Mouse (Mus musculus): Measurements from ENCODE around the gene Macrod1. TPM values are rescaled to one million over a fixed set of nuclear protein-coding genes. Genes with fewer than 3 reads are reported as not detected.

The Macrod1 gene
- polyA plus RNA-seq, 1 experiment, result 22.2 TPM

DNA sequence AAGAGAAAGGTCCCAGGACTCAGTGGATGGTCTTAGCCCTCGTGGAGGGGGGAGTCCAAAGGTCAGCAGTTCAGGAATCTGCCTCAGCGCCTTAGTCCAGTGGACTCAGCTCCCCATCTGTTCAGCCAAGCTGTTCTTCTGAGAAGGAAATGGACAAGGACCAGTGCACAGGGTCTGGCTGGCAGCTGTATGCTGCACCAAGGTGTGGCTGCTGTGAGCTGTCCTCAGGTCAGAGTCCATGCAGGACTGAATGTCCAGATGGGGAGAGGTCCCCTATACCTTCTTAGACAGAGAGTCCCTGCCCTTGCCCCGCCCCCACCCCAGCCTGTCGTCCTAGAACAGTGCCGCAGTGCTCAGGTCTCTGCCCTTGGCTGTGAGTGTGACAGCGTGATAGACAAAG, 135.0 kb downstream of the Macrod1 start:
- Histone ChIP-seq H3K4me3 (ENCODE audit: insufficient read depth, low read length) (no peak overlapping the region), H3K27ac (ENCODE audit: insufficient read depth, low read length) (no peak overlapping the region), H3K4me1 (ENCODE audit: control insufficient read depth, insufficient read depth, low read length) (no peaks in the 10 kb centered on the region; the same call in 1 of the 2 replicates)
- TF ChIP-seq CTCF (IDR thresholded peaks at IDR 0.05; ENCODE audit: extremely low read depth, insufficient read depth, low read length), result no peak
- no peak for TF ChIP-seq POLR2A (IDR thresholded peaks at IDR 0.05; ENCODE audit: extremely low read depth, insufficient read depth, low read length)

DNA sequence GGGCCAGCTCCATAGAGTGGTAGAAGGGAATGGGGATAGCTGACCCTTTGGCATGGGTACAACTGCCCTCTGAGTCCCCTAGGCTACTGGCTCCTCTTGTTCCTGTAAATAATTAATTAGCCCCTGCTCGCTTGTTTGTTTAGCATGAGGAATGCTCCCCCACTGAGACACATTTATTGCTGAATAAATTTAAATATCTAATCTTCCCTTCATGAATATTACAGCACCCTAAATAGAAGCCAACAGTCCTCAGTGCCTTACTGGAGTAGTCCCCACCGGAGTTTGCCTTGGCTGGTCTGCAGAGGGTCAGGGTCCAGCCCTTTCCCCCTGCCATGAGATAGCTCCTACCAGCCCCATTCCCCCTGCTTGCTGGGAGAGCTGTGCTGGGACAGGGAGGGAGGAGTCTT, 136.0 kb downstream of the Macrod1 start:
- Histone ChIP-seq H3K4me3 (ENCODE audit: insufficient read depth, low read length) (no peak overlapping the region), H3K27ac (ENCODE audit: insufficient read depth, low read length) (no peak overlapping the region), H3K4me1 (ENCODE audit: control insufficient read depth, insufficient read depth, low read length) (no peaks in the 10 kb centered on the region)
- TF ChIP-seq CTCF (IDR thresholded peaks at IDR 0.05; ENCODE audit: extremely low read depth, insufficient read depth, low read length) (no peak), POLR2A (IDR thresholded peaks at IDR 0.05; ENCODE audit: extremely low read depth, insufficient read depth, low read length) (no peak)

GRCm38 (mm10) chr19:7195900-7196728, 139.5 kb downstream of the Macrod1 start:
- Histone ChIP-seq H3K4me3 (ENCODE audit: insufficient read depth, low read length) (no peak overlapping the region), H3K27ac (ENCODE audit: insufficient read depth, low read length) (no peak overlapping the region), H3K4me1 (ENCODE audit: control insufficient read depth, insufficient read depth, low read length) (no peaks in the 10 kb centered on the region)
- TF ChIP-seq POLR2A (IDR thresholded peaks at IDR 0.05; ENCODE audit: extremely low read depth, insufficient read depth, low read length) (no peak), CTCF (IDR thresholded peaks at IDR 0.05; ENCODE audit: extremely low read depth, insufficient read depth, low read length) (peak; percentile 59)

DNA sequence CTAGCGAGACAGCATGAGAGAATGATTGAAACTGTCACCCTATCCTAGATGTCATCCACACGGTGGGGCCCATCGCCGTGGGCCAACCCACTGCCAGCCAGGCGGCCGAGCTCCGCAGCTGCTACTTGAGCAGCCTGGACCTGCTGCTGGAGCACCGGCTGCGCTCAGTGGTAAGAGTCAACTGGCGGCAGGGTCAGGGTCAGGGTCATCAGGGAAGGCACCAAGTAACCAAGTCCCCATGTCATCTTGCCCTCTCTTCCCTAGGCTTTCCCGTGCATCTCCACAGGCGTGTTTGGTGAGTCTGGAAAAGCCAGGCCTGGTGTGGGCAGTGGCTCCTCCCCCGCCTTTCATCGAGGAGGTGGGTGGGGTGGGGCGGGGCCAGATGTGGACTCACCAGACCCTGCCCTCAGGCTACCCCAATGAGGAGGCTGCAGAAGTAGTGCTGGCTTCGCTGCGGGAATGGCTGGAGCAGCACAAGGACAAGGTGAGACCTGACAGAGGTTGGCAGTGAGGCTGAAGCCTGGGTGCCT, 140.2 kb downstream of the Macrod1 start:
- no peak for TF ChIP-seq POLR2A (IDR thresholded peaks at IDR 0.05; ENCODE audit: extremely low read depth, insufficient read depth, low read length)
- no peak for TF ChIP-seq CTCF (IDR thresholded peaks at IDR 0.05; ENCODE audit: extremely low read depth, insufficient read depth, low read length)
- H3K4me3 ChIP-seq (ENCODE audit: insufficient read depth, low read length), result no peak overlapping the region
- H3K4me1 ChIP-seq (ENCODE audit: control insufficient read depth, insufficient read depth, low read length), result no peaks in the 10 kb centered on the region
- no peak overlapping the region for H3K27ac ChIP-seq (ENCODE audit: insufficient read depth, low read length)

GRCm38 (mm10) chr19:7197445-7197844, 140.8 kb downstream of the Macrod1 start:
- TF ChIP-seq CTCF (IDR thresholded peaks at IDR 0.05; ENCODE audit: extremely low read depth, insufficient read depth, low read length) (no peak), POLR2A (IDR thresholded peaks at IDR 0.05; ENCODE audit: extremely low read depth, insufficient read depth, low read length) (no peak)
- Histone ChIP-seq H3K27ac (ENCODE audit: insufficient read depth, low read length) (no peak overlapping the region), H3K4me1 (ENCODE audit: control insufficient read depth, insufficient read depth, low read length) (no peaks in the 10 kb centered on the region), H3K4me3 (ENCODE audit: insufficient read depth, low read length) (no peak overlapping the region)

GRCm38 (mm10) chr19:7199089-7199488, 142.5 kb downstream of the Macrod1 start:
- Histone ChIP-seq H3K27ac (ENCODE audit: insufficient read depth, low read length) (no peak overlapping the region), H3K4me1 (ENCODE audit: control insufficient read depth, insufficient read depth, low read length) (peaks cover under 1% of the 10 kb centered on the region), H3K4me3 (ENCODE audit: insufficient read depth, low read length) (no peak overlapping the region)
- TF ChIP-seq CTCF (IDR thresholded peaks at IDR 0.05; ENCODE audit: extremely low read depth, insufficient read depth, low read length) (no peak), POLR2A (IDR thresholded peaks at IDR 0.05; ENCODE audit: extremely low read depth, insufficient read depth, low read length) (no peak)

- no peak overlapping the region for H3K27ac ChIP-seq (ENCODE audit: insufficient read depth, low read length)
- H3K4me1 ChIP-seq (ENCODE audit: control insufficient read depth, insufficient read depth, low read length), result peaks cover 8% of the 10 kb centered on the region
- TF ChIP-seq CTCF (IDR thresholded peaks at IDR 0.05; ENCODE audit: extremely low read depth, insufficient read depth, low read length) (no peak), POLR2A (IDR thresholded peaks at IDR 0.05; ENCODE audit: extremely low read depth, insufficient read depth, low read length) (no peak)
- H3K4me3 ChIP-seq (ENCODE audit: insufficient read depth, low read length), result no peak overlapping the region
Observed at GRCm38 (mm10) chr19:7200427-7200826, 143.8 kb downstream of the Macrod1 start.

DNA sequence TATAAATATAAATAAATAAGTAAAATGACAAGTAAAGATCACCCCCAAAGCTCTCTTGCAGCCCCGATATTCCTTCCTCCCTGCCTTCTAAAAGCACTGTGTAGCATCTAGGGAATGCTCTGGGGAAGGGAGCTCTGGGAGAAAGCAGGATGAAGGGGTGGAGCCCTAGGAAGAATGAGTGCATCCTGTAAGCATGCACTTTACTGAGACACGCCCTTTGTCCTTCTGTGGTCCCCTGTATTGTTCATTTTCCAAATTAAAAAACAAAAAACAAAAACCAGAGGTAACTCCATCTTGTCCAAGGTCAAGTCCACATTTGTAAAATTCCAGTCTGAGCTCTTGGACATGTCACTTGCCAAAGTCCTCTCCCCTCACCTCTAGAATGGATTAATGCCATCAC, 148.3 kb downstream of the Macrod1 start:
- peaks cover 8% of the 10 kb centered on the region for H3K4me1 ChIP-seq (ENCODE audit: control insufficient read depth, insufficient read depth, low read length)
- peak overlapping the region; percentile 67 for H3K4me3 ChIP-seq (ENCODE audit: insufficient read depth, low read length)
- TF ChIP-seq POLR2A (IDR thresholded peaks at IDR 0.05; ENCODE audit: extremely low read depth, insufficient read depth, low read length) (no peak), CTCF (IDR thresholded peaks at IDR 0.05; ENCODE audit: extremely low read depth, insufficient read depth, low read length) (no peak)
- no peak overlapping the region for H3K27ac ChIP-seq (ENCODE audit: insufficient read depth, low read length)

GRCm38 (mm10) chr19:7205326-7205725, 148.7 kb downstream of the Macrod1 start:
- H3K4me1 ChIP-seq (ENCODE audit: control insufficient read depth, insufficient read depth, low read length), result peaks cover 8% of the 10 kb centered on the region
- peak overlapping the region; percentile 18; the same call in 1 of the 2 replicates for H3K27ac ChIP-seq (ENCODE audit: insufficient read depth, low read length)
- H3K4me3 ChIP-seq (ENCODE audit: insufficient read depth, low read length), result peak overlapping the region; percentile 67
- TF ChIP-seq CTCF (IDR thresholded peaks at IDR 0.05; ENCODE audit: extremely low read depth, insufficient read depth, low read length) (no peak), POLR2A (IDR thresholded peaks at IDR 0.05; ENCODE audit: extremely low read depth, insufficient read depth, low read length) (no peak)
